Mouse (Mus musculus): Measurements from ENCODE around the gene Efcab6. TPM values are rescaled to one million over a fixed set of nuclear protein-coding genes. Genes with fewer than 3 reads are reported as not detected.

The Efcab6 gene
- polyA plus RNA-seq, 1 experiment, result 1.1 TPM

- DNase-seq (ENCODE audit: low read depth), result peak; percentile 52
- TF ChIP-seq CTCF (IDR thresholded peaks at IDR 0.05; ENCODE audit: borderline replicate concordance, extremely low read depth, insufficient read depth, insufficient read length) (no peak), POLR2A (IDR thresholded peaks at IDR 0.05; ENCODE audit: borderline replicate concordance, extremely low read depth, insufficient read depth, insufficient read length, poor library complexity, severe bottlenecking) (no peak)
Measured at GRCm38 (mm10) chr15:83967802-83968201, 97.4 kb downstream of the Efcab6 start.

GRCm38 (mm10) chr15:83965126-83965525 lies 100.1 kb downstream of the Efcab6 start:
- DNase-seq (ENCODE audit: low read depth), result no peak
- TF ChIP-seq POLR2A (IDR thresholded peaks at IDR 0.05; ENCODE audit: borderline replicate concordance, extremely low read depth, insufficient read depth, insufficient read length, poor library complexity, severe bottlenecking) (no peak), CTCF (IDR thresholded peaks at IDR 0.05; ENCODE audit: borderline replicate concordance, extremely low read depth, insufficient read depth, insufficient read length) (no peak)

DNA sequence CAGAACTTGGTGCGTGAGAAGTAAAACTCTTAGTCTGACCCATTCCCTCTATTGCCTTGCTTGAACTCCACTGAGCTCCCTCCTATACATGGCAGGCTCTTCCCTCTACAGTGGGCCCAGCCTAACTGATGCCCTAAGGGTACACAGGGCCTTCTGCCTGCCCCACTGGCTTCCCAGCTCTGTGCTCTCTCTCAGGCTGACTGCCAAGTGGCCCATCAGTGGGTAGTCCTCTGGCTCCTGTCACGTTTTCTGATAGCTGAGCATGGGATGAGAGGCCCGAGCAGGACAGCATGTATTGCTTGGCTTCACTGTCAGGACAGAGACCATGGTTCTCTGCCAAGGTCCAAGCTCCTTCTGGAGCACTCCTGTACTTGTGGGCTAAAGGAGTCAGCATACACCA lies 106.8 kb downstream of the Efcab6 start:
- DNase-seq (ENCODE audit: low read depth), result no peak

GRCm38 (mm10) chr15:83956996-83957395 lies 108.2 kb downstream of the Efcab6 start:
- peak; percentile 64 for DNase-seq (ENCODE audit: low read depth)
- TF ChIP-seq CTCF (IDR thresholded peaks at IDR 0.05; ENCODE audit: borderline replicate concordance, extremely low read depth, insufficient read depth, insufficient read length), result no peak
- no peak for TF ChIP-seq POLR2A (IDR thresholded peaks at IDR 0.05; ENCODE audit: borderline replicate concordance, extremely low read depth, insufficient read depth, insufficient read length, poor library complexity, severe bottlenecking)

More for the DNA sequence above, 106.8 kb downstream of the Efcab6 start:
- TF ChIP-seq POLR2A (IDR thresholded peaks at IDR 0.05; ENCODE audit: borderline replicate concordance, extremely low read depth, insufficient read depth, insufficient read length, poor library complexity, severe bottlenecking) (no peak), CTCF (IDR thresholded peaks at IDR 0.05; ENCODE audit: borderline replicate concordance, extremely low read depth, insufficient read depth, insufficient read length) (no peak)

- DNase-seq (ENCODE audit: low read depth), result no peak
- no peak for TF ChIP-seq CTCF (IDR thresholded peaks at IDR 0.05; ENCODE audit: borderline replicate concordance, extremely low read depth, insufficient read depth, insufficient read length)
- no peak for TF ChIP-seq POLR2A (IDR thresholded peaks at IDR 0.05; ENCODE audit: borderline replicate concordance, extremely low read depth, insufficient read depth, insufficient read length, poor library complexity, severe bottlenecking)
Measured at GRCm38 (mm10) chr15:83955948-83956707, 109.1 kb downstream of the Efcab6 start.

DNA sequence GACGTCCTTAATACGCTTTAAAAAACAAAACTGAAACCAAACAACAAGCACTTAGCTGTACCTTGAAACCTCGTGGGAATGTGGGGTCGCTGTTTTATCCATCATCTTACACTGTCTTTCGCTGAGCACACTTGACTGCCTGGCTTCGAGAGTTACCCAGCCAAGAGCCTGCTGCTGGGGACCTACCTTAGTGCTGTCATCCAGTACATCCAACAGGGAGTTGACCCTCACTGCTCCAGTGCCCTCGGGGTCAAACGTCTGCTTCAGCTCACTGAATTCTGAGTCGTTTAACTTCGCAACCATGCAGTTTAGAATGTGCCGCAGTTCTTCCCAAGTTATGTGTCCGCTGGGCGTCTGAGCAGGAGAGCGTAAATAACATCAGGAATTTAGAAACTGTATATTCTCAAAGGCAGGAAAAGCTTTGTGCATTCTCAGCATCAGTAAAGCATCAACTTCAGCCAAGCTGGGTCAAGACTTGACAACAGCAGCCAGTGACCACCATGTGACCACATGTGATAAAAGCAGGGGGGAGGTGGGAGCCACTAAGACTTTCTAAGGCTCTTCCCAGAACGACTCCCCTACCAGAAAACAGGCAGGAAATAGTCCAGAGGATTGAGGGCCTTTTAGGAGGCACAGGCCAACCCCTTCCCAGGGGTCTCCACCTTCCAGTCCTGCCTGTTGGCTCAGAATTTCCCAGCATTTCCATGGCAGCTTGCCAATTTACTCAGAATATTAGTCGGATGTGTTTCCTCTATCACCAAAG lies 115.3 kb downstream of the Efcab6 start:
- no peak for DNase-seq (ENCODE audit: low read depth)
- TF ChIP-seq POLR2A (IDR thresholded peaks at IDR 0.05; ENCODE audit: borderline replicate concordance, extremely low read depth, insufficient read depth, insufficient read length, poor library complexity, severe bottlenecking) (no peak), CTCF (IDR thresholded peaks at IDR 0.05; ENCODE audit: borderline replicate concordance, extremely low read depth, insufficient read depth, insufficient read length) (no peak)

DNA sequence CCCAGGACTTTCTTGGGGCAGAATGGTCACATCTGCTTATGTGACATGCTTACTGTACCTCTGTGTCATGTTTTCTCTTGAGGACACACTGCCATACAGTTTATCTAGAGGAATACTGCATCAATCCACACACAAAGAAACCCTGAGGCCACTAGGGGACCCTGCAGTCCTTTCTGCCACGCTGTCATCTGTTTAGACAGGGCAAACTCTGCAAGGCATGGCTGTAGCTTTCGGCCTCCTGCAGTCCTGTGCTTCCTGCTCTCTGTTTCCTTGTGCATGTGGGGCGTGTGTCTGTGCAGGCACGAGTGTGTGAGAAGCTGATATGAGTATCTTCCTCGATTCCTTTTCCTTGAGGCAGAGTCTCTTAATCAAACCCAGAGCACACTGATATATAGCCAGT lies 125.5 kb downstream of the Efcab6 start:
- no peak for DNase-seq (ENCODE audit: low read depth)
- peak; percentile 33; the same call in 1 of the 2 replicates for TF ChIP-seq CTCF (IDR thresholded peaks at IDR 0.05; ENCODE audit: borderline replicate concordance, extremely low read depth, insufficient read depth, insufficient read length)
- TF ChIP-seq POLR2A (IDR thresholded peaks at IDR 0.05; ENCODE audit: borderline replicate concordance, extremely low read depth, insufficient read depth, insufficient read length, poor library complexity, severe bottlenecking), result no peak

DNA sequence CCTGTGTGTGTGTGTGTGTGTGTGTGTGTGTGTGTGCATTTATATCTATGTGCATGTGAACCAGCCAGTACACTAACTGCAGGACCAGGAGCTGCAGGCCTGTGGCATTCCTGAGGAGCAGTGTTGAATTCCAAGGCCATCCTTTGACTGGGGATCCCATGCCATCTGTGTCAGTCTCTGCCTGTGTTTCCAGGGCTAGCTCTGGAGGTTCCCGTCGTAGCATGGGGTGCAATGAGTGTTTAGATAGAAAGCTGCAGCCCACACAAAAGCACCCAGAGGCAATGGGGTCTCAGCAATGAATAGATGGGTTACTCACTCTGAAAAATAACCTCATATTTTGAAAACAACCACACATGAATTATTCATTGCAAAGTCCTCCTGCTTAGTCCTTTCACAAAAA lies 126.7 kb downstream of the Efcab6 start:
- TF ChIP-seq POLR2A (IDR thresholded peaks at IDR 0.05; ENCODE audit: borderline replicate concordance, extremely low read depth, insufficient read depth, insufficient read length, poor library complexity, severe bottlenecking) (no peak), CTCF (IDR thresholded peaks at IDR 0.05; ENCODE audit: borderline replicate concordance, extremely low read depth, insufficient read depth, insufficient read length) (no peak)
- no peak for DNase-seq (ENCODE audit: low read depth)

GRCm38 (mm10) chr15:83936506-83936905 lies 128.7 kb downstream of the Efcab6 start:
- no peak for DNase-seq (ENCODE audit: low read depth)
- TF ChIP-seq CTCF (IDR thresholded peaks at IDR 0.05; ENCODE audit: borderline replicate concordance, extremely low read depth, insufficient read depth, insufficient read length), result no peak
- TF ChIP-seq POLR2A (IDR thresholded peaks at IDR 0.05; ENCODE audit: borderline replicate concordance, extremely low read depth, insufficient read depth, insufficient read length, poor library complexity, severe bottlenecking), result no peak

DNA sequence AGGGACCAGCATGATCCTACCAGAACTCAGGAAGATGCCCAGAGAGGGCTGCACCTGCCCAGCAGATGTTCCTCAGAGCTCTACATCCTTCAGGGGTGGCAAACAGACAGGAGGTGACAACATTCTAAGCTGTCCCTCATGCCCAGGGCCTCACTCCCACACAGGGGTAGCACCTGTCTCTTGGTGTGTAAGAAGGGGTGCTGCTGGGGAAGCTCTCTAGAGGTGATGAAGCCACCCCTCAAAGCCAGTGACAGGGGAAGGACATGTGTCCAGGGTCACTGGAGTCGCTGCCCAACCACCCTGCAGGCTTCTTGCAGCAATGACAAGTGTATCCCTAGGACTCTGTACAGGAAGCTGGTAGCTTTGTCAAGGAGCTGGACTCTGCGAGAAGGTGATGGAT lies 130.4 kb downstream of the Efcab6 start:
- DNase-seq (ENCODE audit: low read depth), result no peak
- TF ChIP-seq CTCF (IDR thresholded peaks at IDR 0.05; ENCODE audit: borderline replicate concordance, extremely low read depth, insufficient read depth, insufficient read length) (no peak), POLR2A (IDR thresholded peaks at IDR 0.05; ENCODE audit: borderline replicate concordance, extremely low read depth, insufficient read depth, insufficient read length, poor library complexity, severe bottlenecking) (no peak)

DNA sequence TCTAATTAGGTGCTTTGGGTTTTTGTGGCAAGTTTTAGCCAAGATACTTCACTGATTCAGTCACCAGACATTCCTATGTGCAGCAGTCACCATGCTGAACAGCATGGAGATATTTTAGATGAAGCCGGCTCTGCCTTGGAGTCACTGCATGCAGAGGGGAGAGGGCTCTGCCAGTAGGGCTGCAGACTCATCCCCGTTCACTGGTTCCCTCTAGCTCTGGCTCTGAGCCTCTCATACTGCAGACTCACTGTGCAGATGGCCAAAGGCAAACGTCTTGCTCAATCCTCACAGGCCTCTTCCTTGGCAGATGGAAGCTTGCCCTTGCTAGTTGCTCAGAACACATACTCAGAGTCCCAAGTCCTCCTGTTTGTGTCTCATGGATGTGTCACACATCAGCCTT lies 139.8 kb downstream of the Efcab6 start:
- no peak for DNase-seq (ENCODE audit: low read depth)
- no peak for TF ChIP-seq CTCF (IDR thresholded peaks at IDR 0.05; ENCODE audit: borderline replicate concordance, extremely low read depth, insufficient read depth, insufficient read length)
- TF ChIP-seq POLR2A (IDR thresholded peaks at IDR 0.05; ENCODE audit: borderline replicate concordance, extremely low read depth, insufficient read depth, insufficient read length, poor library complexity, severe bottlenecking), result no peak

All from brain, embryonic 14.5 days (tissue).